Mouse (Mus musculus) liver, embryonic 12.5 days (tissue): Measurements from ENCODE around the gene Cdk19. TPM values are rescaled to one million over a fixed set of nuclear protein-coding genes. Genes with fewer than 3 reads are reported as not detected.

ENCODE experiments used
- ATAC-seq: fragments of 200-750 bp; cut with Nextera tagmentation; 2 replicates; pipeline ENCODE4 v1.8.0; 2017; ENCODE audit warnings: moderate number of reproducible peaks, mild to moderate bottlenecking, moderate library complexity
- H3K27ac ChIP-seq: fragments of 300-500 bp; sonication (generic); 2 replicates; pipeline ENCODE4 v1.5.1; 2016; ENCODE audit warnings: mild to moderate bottlenecking
- H3K27me3 ChIP-seq: fragments of 300-500 bp; sonication (generic); replicated peaks from 2 replicates; pipeline ENCODE4 v1.6.1; 2016; ENCODE audit warnings: mild to moderate bottlenecking, moderate library complexity
- H3K36me3 ChIP-seq: fragments of 300-500 bp; sonication (generic); 2 replicates; pipeline ENCODE4 v1.6.1; 2016; ENCODE audit warnings: mild to moderate bottlenecking, moderate library complexity
- H3K4me1 ChIP-seq: fragments of 300-500 bp; sonication (generic); 2 replicates; pipeline ENCODE4 v1.6.1; 2016
- H3K4me2 ChIP-seq: fragments of 300-500 bp; sonication (generic); 2 replicates; pipeline ENCODE4 v1.6.1; 2016; ENCODE audit warnings: mild to moderate bottlenecking, moderate library complexity
- H3K4me3 ChIP-seq: fragments of 300-500 bp; sonication (generic); 2 replicates; pipeline ENCODE4 v1.5.1; 2016; ENCODE audit warnings: mild to moderate bottlenecking, moderate library complexity
- H3K9ac ChIP-seq: fragments of 300-500 bp; sonication (generic); 2 replicates; pipeline ENCODE4 v1.6.1; 2016; ENCODE audit warnings: mild to moderate bottlenecking, moderate library complexity
- H3K9me3 ChIP-seq: fragments of 300-500 bp; sonication (generic); replicated peaks from 2 replicates; pipeline ENCODE4 v1.6.1; 2016; ENCODE audit warnings: mild to moderate bottlenecking, moderate library complexity
- WGBS: fragments of 180-500 bp; shearing (Covaris S2); methylation state at CpG from one replicate; pipeline ENCODE4 v1.1.7; 2016; ENCODE audit not compliant: insufficient replicate concordance; 5-methylcytosine and 5-hydroxymethylcytosine counted together
- polyA plus RNA-seq: library from polyadenylated mRNA; unstranded; fragments of >200 nt; fragmentation: Nextera tagmentation; extraction: Ambion mirVana; gene quantifications from 2 replicates; pipeline ENCODE4 v1.2.1, GENCODE M21; 2016

Cdk19 gene
- polyA plus RNA-seq, 1 experiment from 2014 or later: 4.4 TPM

DNA sequence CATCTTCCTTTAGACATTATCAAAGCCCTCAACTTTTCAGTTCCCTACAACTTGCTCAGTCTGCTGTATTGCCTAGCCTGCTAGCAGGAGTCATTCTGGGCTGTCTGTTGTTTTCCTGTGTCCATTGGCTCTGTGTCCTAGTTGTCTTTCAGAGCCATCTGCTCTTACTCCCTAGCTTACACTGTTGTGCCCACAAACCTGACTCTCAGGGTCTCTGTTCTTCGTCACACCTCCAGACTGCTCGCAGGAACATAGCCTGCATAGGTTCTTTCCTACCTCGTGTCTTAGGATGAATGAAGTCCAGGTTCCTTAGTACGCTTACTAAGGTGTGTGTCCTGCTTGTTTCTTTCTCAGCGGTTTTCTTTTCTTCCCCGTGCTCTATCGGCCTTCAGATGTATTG, 35.5 kb downstream of the Cdk19 start:
- Histone ChIP-seq H3K27me3 (no peaks in the 10 kb centered on the region), H3K27ac (no peak overlapping the region), H3K4me2 (no peak overlapping the region), H3K36me3 (no peaks in the 10 kb centered on the region), H3K9ac (no peak overlapping the region), H3K4me3 (no peak overlapping the region), H3K4me1 (peaks cover 16% of the 10 kb centered on the region; the same call in 1 of the 2 replicates), H3K9me3 (no peaks in the 10 kb centered on the region)
- no peak for ATAC-seq
- 76% methylated on average over 7 of the region's 7 CpGs for WGBS

DNA sequence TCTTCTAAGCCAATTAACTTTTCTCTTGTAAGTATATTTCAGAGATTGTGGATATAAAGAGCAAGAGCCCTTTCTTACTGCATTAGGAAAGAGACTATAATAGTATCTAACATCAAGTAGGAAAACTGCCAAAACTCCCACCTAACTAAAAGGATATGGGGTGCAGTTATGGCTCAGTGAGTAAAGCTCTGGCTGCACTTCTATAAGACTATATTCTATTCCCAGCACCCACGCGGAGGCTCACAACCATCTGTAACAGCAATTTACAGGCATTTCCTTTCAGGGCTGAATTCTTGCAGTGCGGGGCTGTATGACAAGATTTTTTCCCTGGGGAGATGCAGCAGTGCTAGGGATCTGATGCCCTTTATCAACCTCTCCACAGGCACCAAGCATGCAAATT, 36.9 kb downstream of the Cdk19 start:
- Histone ChIP-seq H3K36me3 (no peaks in the 10 kb centered on the region), H3K4me3 (no peak overlapping the region), H3K9me3 (no peaks in the 10 kb centered on the region), H3K27me3 (no peaks in the 10 kb centered on the region), H3K27ac (no peak overlapping the region), H3K4me2 (no peak overlapping the region), H3K4me1 (peaks cover 20% of the 10 kb centered on the region), H3K9ac (no peak overlapping the region)
- no peak for ATAC-seq
- 79% methylated on average over 3 of the region's 3 CpGs for WGBS

DNA sequence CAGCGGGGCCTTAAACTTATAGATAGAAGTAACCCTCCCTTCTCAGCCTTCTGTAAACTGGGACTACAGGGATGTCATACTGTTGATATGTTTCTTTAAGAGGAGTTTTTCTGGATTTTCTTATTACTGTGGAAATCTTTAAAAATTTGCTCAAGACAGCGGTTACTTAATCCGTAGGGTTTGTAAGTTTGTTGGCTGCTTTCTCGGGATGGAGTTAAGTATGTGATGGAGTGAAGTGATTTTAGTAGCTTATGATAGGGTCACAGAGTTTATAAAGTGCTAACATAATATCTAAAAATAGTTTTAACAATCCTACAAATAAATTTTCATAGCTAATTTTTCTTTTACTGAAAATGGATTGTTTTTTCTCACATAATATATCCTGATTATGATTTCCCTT, 38.9 kb downstream of the Cdk19 start:
- Histone ChIP-seq H3K4me3 (no peak overlapping the region), H3K9me3 (no peaks in the 10 kb centered on the region), H3K9ac (no peak overlapping the region), H3K36me3 (no peaks in the 10 kb centered on the region), H3K27me3 (no peaks in the 10 kb centered on the region), H3K27ac (no peak overlapping the region), H3K4me2 (no peak overlapping the region), H3K4me1 (peaks cover 14% of the 10 kb centered on the region)
- ATAC-seq: no peak
- WGBS: 81% methylated on average over 4 of the region's 4 CpGs

DNA sequence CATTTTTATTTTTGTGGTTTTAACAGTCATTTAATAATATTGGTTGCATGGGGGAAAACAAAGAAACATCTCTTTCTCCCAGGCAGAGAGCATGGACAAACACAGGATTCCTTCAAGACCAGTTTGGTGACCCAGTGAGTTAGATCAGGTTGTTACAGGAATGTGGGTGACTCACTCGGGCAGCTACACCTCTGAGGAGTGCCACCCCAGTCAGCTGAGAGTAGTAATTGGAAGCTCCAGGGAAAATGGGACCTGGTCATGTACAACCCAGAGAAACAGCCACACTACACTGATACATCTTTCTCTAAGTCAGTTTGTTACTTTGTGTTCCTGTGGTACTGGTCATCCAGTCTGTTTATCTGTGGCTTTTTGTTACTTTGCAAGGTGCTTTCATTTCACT, 40.3 kb downstream of the Cdk19 start:
- Histone ChIP-seq H3K27me3 (no peaks in the 10 kb centered on the region), H3K27ac (no peak overlapping the region), H3K9ac (no peak overlapping the region), H3K36me3 (no peaks in the 10 kb centered on the region), H3K9me3 (no peaks in the 10 kb centered on the region), H3K4me1 (peaks cover 9% of the 10 kb centered on the region), H3K4me3 (no peak overlapping the region), H3K4me2 (no peak overlapping the region)
- no peak for ATAC-seq
- WGBS: 41% methylated on average over 1 of the region's 1 CpGs

DNA sequence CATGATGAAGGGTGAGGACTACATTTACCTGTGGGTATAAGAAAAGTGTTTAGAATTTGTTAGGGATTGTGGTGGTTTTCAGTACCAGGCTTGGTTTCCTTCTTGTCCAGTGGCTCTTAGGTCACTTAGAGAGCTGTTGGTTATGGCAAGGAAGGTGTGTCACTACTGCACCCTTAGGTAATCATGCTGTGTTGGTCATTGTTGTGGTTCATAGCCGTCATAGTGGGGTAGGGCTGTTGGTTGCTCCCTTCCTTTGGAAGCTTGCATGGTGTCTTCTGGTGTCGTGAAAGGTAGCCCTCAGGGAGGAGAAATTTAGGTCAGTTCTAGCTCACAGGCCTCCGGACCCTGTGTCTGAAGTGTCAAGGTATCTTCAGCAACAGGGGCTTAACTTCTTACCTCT, 46.0 kb downstream of the Cdk19 start:
- no peaks in the 10 kb centered on the region for H3K36me3 ChIP-seq
- no peak overlapping the region for H3K4me2 ChIP-seq
- no peak overlapping the region for H3K27ac ChIP-seq
- 64% methylated on average over 3 of the region's 3 CpGs for WGBS
- H3K27me3 ChIP-seq: no peaks in the 10 kb centered on the region
- no peaks in the 10 kb centered on the region for H3K9me3 ChIP-seq
- no peak for ATAC-seq
- H3K4me3 ChIP-seq: no peak overlapping the region
- peaks cover 4% of the 10 kb centered on the region for H3K4me1 ChIP-seq
- no peak overlapping the region for H3K9ac ChIP-seq

DNA sequence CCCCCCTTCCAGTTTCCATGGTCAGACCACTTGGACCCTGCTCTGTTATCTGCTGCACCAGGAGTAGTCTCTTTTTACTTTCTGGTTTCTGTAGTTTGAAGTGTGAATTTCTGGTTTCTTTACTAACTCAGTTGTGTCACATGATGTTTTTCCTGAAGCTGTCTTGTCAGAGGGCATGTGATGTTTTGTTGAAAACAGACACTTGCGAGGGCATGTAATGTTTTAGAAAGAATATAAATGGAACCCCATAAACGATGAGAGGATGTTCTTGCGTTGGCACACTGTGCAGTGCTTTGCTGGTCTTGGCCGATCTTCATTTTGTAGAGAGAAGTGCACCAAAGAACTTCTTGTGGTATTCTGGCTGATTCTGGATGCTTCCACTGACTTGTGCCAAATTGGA, 46.8 kb downstream of the Cdk19 start:
- H3K36me3 ChIP-seq: no peaks in the 10 kb centered on the region
- H3K4me2 ChIP-seq: no peak overlapping the region
- no peak overlapping the region for H3K27ac ChIP-seq
- no peak overlapping the region for H3K9ac ChIP-seq
- no peaks in the 10 kb centered on the region for H3K9me3 ChIP-seq
- ATAC-seq: no peak
- WGBS: 79% methylated on average over 4 of the region's 4 CpGs
- no peak overlapping the region for H3K4me3 ChIP-seq
- H3K4me1 ChIP-seq: no peaks in the 10 kb centered on the region
- H3K27me3 ChIP-seq: no peaks in the 10 kb centered on the region

DNA sequence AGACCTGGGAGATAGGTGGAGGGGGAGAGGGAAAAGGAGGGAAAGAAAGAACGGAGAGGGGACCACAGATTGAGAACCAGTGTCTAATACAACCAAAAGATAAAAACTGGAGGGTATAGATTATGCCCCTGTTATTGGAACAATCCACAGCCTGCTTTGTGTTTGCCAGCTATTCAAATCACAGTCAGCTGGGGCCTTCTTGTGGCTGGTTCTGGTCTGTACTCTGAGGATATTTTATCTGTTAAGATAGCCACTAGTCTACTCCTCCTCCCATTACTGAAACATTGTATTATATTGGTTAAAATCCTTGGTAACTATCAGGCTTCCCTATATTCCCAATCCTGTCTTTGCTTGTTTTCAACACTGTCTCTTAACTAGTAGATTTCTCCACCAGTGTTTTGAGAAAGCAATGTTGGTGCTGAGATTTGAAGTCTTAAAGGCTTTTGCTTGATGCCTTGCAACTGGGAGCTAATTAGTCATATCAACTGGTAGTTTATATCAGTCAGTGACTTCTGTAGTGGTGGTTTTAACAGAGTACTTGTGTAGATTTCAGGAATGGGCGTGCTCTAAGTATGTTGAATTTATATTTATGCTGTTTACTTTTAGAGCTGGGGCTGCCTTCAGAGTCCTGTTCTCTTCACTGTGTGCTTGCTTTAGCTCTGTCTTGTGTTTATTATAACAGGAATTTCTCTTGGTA, 54.2 kb downstream of the Cdk19 start:
- H3K9me3 ChIP-seq: no peaks in the 10 kb centered on the region
- H3K27me3 ChIP-seq: no peaks in the 10 kb centered on the region
- no peak overlapping the region for H3K9ac ChIP-seq
- H3K4me1 ChIP-seq: peaks cover 5% of the 10 kb centered on the region
- ATAC-seq: no peak
- H3K4me3 ChIP-seq: no peak overlapping the region
- H3K27ac ChIP-seq: no peak overlapping the region
- peaks cover 5% of the 10 kb centered on the region; the same call in 1 of the 2 replicates for H3K36me3 ChIP-seq
- no peak overlapping the region for H3K4me2 ChIP-seq
- 60% methylated on average over 2 of the region's 2 CpGs for WGBS

DNA sequence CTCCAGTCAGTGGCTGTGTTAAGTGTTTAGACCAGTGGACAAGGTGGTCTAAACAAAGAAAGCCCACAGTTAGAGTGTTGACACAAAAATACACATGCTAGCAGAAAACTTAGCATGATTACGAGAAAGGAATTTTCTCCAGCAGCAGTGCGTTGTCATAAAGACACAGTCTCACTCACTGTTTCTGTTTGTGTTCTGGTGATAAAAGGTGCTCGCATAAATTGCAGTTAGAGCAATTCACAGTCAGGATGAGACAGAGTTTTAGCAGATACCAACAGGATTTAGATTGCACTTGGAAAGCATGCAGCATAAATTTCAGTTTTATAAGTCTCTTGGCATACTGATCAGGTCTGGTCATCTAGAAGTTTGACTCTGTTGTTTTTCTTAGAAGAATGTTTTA, 59.5 kb downstream of the Cdk19 start:
- 70% methylated on average over 3 of the region's 3 CpGs for WGBS
- Histone ChIP-seq H3K4me1 (peaks cover 6% of the 10 kb centered on the region; the same call in 1 of the 2 replicates), H3K27me3 (no peaks in the 10 kb centered on the region), H3K36me3 (peaks cover 5% of the 10 kb centered on the region; the same call in 1 of the 2 replicates), H3K27ac (no peak overlapping the region), H3K4me2 (no peak overlapping the region), H3K9ac (no peak overlapping the region), H3K9me3 (no peaks in the 10 kb centered on the region), H3K4me3 (no peak overlapping the region)
- no peak for ATAC-seq

DNA sequence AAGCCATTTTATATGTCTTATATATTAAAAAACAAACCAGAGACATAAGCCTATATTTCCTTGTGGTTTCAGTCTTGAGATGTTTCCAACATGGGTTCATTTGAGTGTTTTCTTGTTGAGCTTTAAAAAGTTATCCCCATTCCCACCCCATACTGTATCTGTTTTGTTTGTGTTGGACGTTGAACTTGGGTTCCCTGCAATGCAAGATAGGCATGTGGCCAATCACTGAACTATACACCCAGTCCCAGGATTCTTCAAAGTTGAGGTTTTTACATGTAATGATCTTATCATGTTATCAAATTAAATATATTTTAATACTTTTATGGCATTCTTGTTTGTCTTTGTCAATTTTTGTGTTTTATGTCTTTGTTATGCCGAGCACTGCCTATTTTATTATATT, 60.0 kb downstream of the Cdk19 start:
- no peaks in the 10 kb centered on the region for H3K9me3 ChIP-seq
- H3K9ac ChIP-seq: no peak overlapping the region
- 60% methylated on average over 2 of the region's 2 CpGs for WGBS
- no peak for ATAC-seq
- no peak overlapping the region for H3K4me2 ChIP-seq
- H3K27ac ChIP-seq: no peak overlapping the region
- H3K27me3 ChIP-seq: no peaks in the 10 kb centered on the region
- peaks cover 5% of the 10 kb centered on the region; the same call in 1 of the 2 replicates for H3K36me3 ChIP-seq
- H3K4me1 ChIP-seq: peaks cover 6% of the 10 kb centered on the region; the same call in 1 of the 2 replicates
- no peak overlapping the region for H3K4me3 ChIP-seq

DNA sequence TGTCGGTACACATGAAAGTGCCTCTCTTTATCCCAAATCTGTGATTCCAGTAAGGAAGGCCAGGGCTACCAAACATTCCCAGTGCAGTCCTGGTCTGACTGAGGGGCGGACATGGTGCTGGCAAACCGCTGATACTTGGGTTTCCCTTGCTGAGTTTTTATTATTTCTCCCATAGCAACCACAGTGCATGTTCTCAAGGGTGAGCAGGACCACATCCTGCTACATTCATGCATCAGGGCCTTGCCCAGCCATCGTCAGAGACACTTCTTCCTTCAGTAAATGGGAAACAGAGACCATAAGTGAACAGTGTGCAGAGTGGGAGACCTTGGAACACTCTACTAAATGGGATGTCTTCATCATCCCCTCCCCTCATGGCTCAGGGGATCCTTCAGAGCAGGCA, 60.9 kb downstream of the Cdk19 start:
- Histone ChIP-seq H3K9ac (no peak overlapping the region), H3K27me3 (no peaks in the 10 kb centered on the region), H3K4me3 (no peak overlapping the region), H3K36me3 (peaks cover 5% of the 10 kb centered on the region; the same call in 1 of the 2 replicates), H3K27ac (no peak overlapping the region), H3K4me1 (peaks cover 6% of the 10 kb centered on the region; the same call in 1 of the 2 replicates), H3K4me2 (no peak overlapping the region), H3K9me3 (no peaks in the 10 kb centered on the region)
- 76% methylated on average over 4 of the region's 4 CpGs for WGBS
- ATAC-seq: no peak

DNA sequence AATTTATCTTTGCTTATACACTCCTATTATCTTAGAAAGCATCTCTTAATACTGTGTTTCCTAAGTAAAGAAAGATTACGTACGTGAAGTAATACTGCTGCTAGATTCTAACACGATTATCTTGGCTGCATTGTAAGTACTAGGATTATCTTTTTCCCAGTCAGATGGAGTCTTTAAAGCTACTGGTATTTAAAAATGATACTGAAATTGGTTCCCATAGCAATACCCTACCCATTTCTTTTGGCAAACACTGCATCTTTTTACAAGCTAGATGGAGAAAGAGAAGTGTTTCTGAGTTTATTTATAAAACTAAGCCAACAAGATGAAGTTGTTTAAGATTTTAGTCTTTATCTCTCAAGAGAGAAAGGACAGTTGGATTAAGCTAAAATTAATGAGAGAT, 67.3 kb downstream of the Cdk19 start:
- Histone ChIP-seq H3K27ac (no peak overlapping the region), H3K36me3 (no peaks in the 10 kb centered on the region), H3K27me3 (no peaks in the 10 kb centered on the region), H3K4me2 (no peak overlapping the region), H3K9me3 (no peaks in the 10 kb centered on the region), H3K9ac (no peak overlapping the region), H3K4me1 (no peaks in the 10 kb centered on the region), H3K4me3 (no peak overlapping the region)
- WGBS: 70% methylated on average over 3 of the region's 3 CpGs
- no peak for ATAC-seq

DNA sequence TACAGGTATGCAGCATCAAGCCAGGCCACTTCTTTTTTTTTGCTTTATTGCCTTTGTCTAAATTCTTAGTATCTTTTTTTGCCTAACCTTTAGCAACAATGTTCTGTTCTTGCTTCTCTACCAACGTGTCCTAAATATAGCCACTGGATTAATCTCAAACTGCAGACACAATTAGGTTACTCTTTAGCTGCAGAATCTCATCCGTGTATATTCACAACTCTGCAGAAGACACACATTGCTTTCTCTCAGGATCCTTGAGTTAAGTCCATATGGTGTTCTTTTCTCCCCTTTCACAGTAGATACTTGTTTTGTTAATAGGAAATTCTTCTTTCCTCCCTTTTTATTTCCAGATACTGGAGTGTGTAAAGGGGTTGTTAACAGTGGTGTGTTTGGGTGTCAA, 70.0 kb downstream of the Cdk19 start:
- Histone ChIP-seq H3K27ac (no peak overlapping the region), H3K27me3 (no peaks in the 10 kb centered on the region), H3K36me3 (no peaks in the 10 kb centered on the region), H3K9ac (no peak overlapping the region), H3K4me1 (no peaks in the 10 kb centered on the region), H3K4me2 (no peak overlapping the region), H3K9me3 (no peaks in the 10 kb centered on the region), H3K4me3 (no peak overlapping the region)
- no peak for ATAC-seq
- 59% methylated on average over 2 of the region's 2 CpGs for WGBS

DNA sequence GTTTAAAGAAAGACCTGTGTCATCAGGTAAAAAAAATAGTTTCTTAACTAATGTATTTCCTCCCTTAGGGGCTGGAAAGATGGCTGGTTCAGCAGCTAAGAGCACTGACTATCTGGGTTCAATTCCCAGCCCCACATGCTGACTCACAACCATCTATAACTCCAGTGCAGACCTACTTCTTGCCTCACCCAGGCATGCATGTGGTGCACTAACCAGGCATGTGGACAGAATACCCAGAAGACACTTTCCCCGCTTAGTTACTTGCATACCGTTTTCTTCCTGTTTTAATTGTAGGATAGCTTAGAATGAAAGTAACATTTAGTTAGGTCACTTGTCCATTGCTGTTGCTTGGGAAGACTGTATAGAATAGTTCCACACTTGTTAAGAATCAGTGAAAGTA, 72.0 kb downstream of the Cdk19 start:
- no peak overlapping the region for H3K9ac ChIP-seq
- H3K9me3 ChIP-seq: no peaks in the 10 kb centered on the region
- H3K36me3 ChIP-seq: no peaks in the 10 kb centered on the region
- 86% methylated on average over 2 of the region's 2 CpGs for WGBS
- no peaks in the 10 kb centered on the region for H3K27me3 ChIP-seq
- H3K4me3 ChIP-seq: no peak overlapping the region
- no peak overlapping the region for H3K27ac ChIP-seq
- H3K4me1 ChIP-seq: no peaks in the 10 kb centered on the region
- ATAC-seq: no peak
- H3K4me2 ChIP-seq: no peak overlapping the region
